Mouse (Mus musculus): ENCODE measurements around the gene Alkbh7. TPM values are rescaled to one million over a fixed set of nuclear protein-coding genes. Genes with fewer than 3 reads are reported as not detected.

Gene Alkbh7
- polyA plus RNA-seq, 1 experiment from 2014 or later: 45.7 TPM

GRCm38 (mm10) chr17:57007137-57007905 lies 10.2 kb downstream of the Alkbh7 start:
- WGBS: 86% methylated on average over 13 of the region's 13 CpGs
- H3K36me3 ChIP-seq: peaks cover 72% of the 10 kb centered on the region
- H3K27me3 ChIP-seq (replicated peaks): no peaks in the 10 kb centered on the region
- H3K27ac ChIP-seq (replicated peaks): no peak overlapping the region
- no peaks in the 10 kb centered on the region for H3K9me3 ChIP-seq
- peaks cover 17% of the 10 kb centered on the region for H3K4me1 ChIP-seq
- no peak overlapping the region for H3K9ac ChIP-seq
- ATAC-seq (ENCODE audit: extremely low read depth, insufficient number of reproducible peaks, low FRiP score, low TSS enrichment): no peak
- no peak overlapping the region for H3K4me3 ChIP-seq
- no peak overlapping the region for H3K4me2 ChIP-seq

- H3K9me3 ChIP-seq: no peaks in the 10 kb centered on the region
- no peaks in the 10 kb centered on the region for H3K27me3 ChIP-seq (replicated peaks)
- H3K36me3 ChIP-seq: peaks cover 37% of the 10 kb centered on the region
- WGBS: under 1% methylated on average over 19 of the region's 19 CpGs
- H3K4me3 ChIP-seq: peak overlapping the region; percentile 74
- peak overlapping the region; percentile 75 for H3K4me2 ChIP-seq
- H3K4me1 ChIP-seq: peaks cover 20% of the 10 kb centered on the region
- peak overlapping the region; percentile 82 for H3K9ac ChIP-seq
- peak; percentile 3; the same call in 1 of the 2 replicates for ATAC-seq (ENCODE audit: extremely low read depth, insufficient number of reproducible peaks, low FRiP score, low TSS enrichment)
- peak overlapping the region; percentile 83 for H3K27ac ChIP-seq (replicated peaks)
These were observed 13.7 kb downstream of the Alkbh7 start for GRCm38 (mm10) chr17:57010911-57011235.

- Histone ChIP-seq H3K4me2 (peak within 1 kb of the TSS; percentile 75), H3K9ac (peak within 1 kb of the TSS; percentile 83), H3K27ac (replicated peaks) (peak within 1 kb of the TSS; percentile 85), H3K4me1 (peaks cover 20% of the 10 kb centered on the region), H3K4me3 (peak within 1 kb of the TSS; percentile 74), H3K9me3 (no peaks in the 10 kb centered on the region), H3K27me3 (replicated peaks) (no peaks in the 10 kb centered on the region), H3K36me3 (peaks cover 31% of the 10 kb centered on the region)
- WGBS: under 1% methylated on average over 51 of the region's 51 CpGs
- peak; percentile 88 for ATAC-seq (ENCODE audit: extremely low read depth, insufficient number of reproducible peaks, low FRiP score, low TSS enrichment)
These were observed 14.3 kb downstream of the Alkbh7 start, which contains the start of the genes Gtf2f1 and Gm17949 for GRCm38 (mm10) chr17:57011236-57012141. TSS of gene Gtf2f1 (minus strand) at chr17:57011288. TSS of gene Gm17949 (plus strand) at chr17:57011469.

GRCm38 (mm10) chr17:57012245-57012795 lies 15.2 kb downstream of the Alkbh7 start:
- peak overlapping the region; percentile 74 for H3K4me3 ChIP-seq
- no peak for ATAC-seq (ENCODE audit: extremely low read depth, insufficient number of reproducible peaks, low FRiP score, low TSS enrichment)
- H3K4me2 ChIP-seq: peak overlapping the region; percentile 75
- peaks cover 20% of the 10 kb centered on the region for H3K4me1 ChIP-seq
- peak overlapping the region; percentile 85; the same call in 1 of the 2 replicates for H3K27ac ChIP-seq (replicated peaks)
- H3K27me3 ChIP-seq (replicated peaks): no peaks in the 10 kb centered on the region
- no peaks in the 10 kb centered on the region for H3K9me3 ChIP-seq
- WGBS: 72% methylated on average over 13 of the region's 13 CpGs
- H3K9ac ChIP-seq: peak overlapping the region; percentile 83
- peaks cover 22% of the 10 kb centered on the region for H3K36me3 ChIP-seq

- H3K4me3 ChIP-seq: no peak overlapping the region
- H3K36me3 ChIP-seq: peaks cover 55% of the 10 kb centered on the region
- H3K27ac ChIP-seq (replicated peaks): no peak overlapping the region
- no peaks in the 10 kb centered on the region for H3K27me3 ChIP-seq (replicated peaks)
- WGBS: 69% methylated on average over 2 of the region's 2 CpGs
- no peaks in the 10 kb centered on the region for H3K9me3 ChIP-seq
- ATAC-seq (ENCODE audit: extremely low read depth, insufficient number of reproducible peaks, low FRiP score, low TSS enrichment): no peak
- H3K4me1 ChIP-seq: no peaks in the 10 kb centered on the region
- no peak overlapping the region for H3K9ac ChIP-seq
- no peak overlapping the region for H3K4me2 ChIP-seq
These were observed 22.6 kb downstream of the Alkbh7 start for GRCm38 (mm10) chr17:57019693-57020092.

GRCm38 (mm10) chr17:57020960-57021359 lies 23.8 kb downstream of the Alkbh7 start:
- 82% methylated on average over 5 of the region's 5 CpGs for WGBS
- H3K4me2 ChIP-seq: no peak overlapping the region
- H3K4me1 ChIP-seq: no peaks in the 10 kb centered on the region
- H3K9ac ChIP-seq: no peak overlapping the region
- H3K36me3 ChIP-seq: peaks cover 68% of the 10 kb centered on the region
- ATAC-seq (ENCODE audit: extremely low read depth, insufficient number of reproducible peaks, low FRiP score, low TSS enrichment): no peak
- H3K27me3 ChIP-seq (replicated peaks): no peaks in the 10 kb centered on the region
- no peaks in the 10 kb centered on the region for H3K9me3 ChIP-seq
- no peak overlapping the region for H3K4me3 ChIP-seq
- no peak overlapping the region for H3K27ac ChIP-seq (replicated peaks)

GRCm38 (mm10) chr17:57027471-57027870 lies 30.3 kb downstream of the Alkbh7 start:
- H3K9ac ChIP-seq: no peak overlapping the region
- H3K27me3 ChIP-seq (replicated peaks): no peaks in the 10 kb centered on the region
- peaks cover 20% of the 10 kb centered on the region for H3K4me1 ChIP-seq
- H3K4me3 ChIP-seq: no peak overlapping the region
- no peak for ATAC-seq (ENCODE audit: extremely low read depth, insufficient number of reproducible peaks, low FRiP score, low TSS enrichment)
- 84% methylated on average over 4 of the region's 4 CpGs for WGBS
- H3K4me2 ChIP-seq: no peak overlapping the region
- no peak overlapping the region for H3K27ac ChIP-seq (replicated peaks)
- H3K9me3 ChIP-seq: no peaks in the 10 kb centered on the region
- peaks cover 66% of the 10 kb centered on the region for H3K36me3 ChIP-seq

GRCm38 (mm10) chr17:57029691-57030090 lies 32.6 kb downstream of the Alkbh7 start:
- peak overlapping the region; percentile 92 for H3K4me2 ChIP-seq
- H3K9ac ChIP-seq: peak overlapping the region; percentile 100
- H3K36me3 ChIP-seq: peaks cover 43% of the 10 kb centered on the region
- ATAC-seq (ENCODE audit: extremely low read depth, insufficient number of reproducible peaks, low FRiP score, low TSS enrichment): no peak
- peaks cover 23% of the 10 kb centered on the region for H3K4me1 ChIP-seq
- peak overlapping the region; percentile 95 for H3K4me3 ChIP-seq
- H3K27me3 ChIP-seq (replicated peaks): no peaks in the 10 kb centered on the region
- 24% methylated on average over 8 of the region's 8 CpGs for WGBS
- no peaks in the 10 kb centered on the region for H3K9me3 ChIP-seq
- H3K27ac ChIP-seq (replicated peaks): peak overlapping the region; percentile 94; the same call in 1 of the 2 replicates

GRCm38 (mm10) chr17:57030931-57031660 lies 34.0 kb downstream of the Alkbh7 start, which contains the start of gene Khsrp:
TSS of gene Khsrp (minus strand) at chr17:57031522.
- peaks cover 29% of the 10 kb centered on the region for H3K36me3 ChIP-seq
- H3K27ac ChIP-seq (replicated peaks): peak within 1 kb of the TSS; percentile 94
- H3K4me3 ChIP-seq: peak within 1 kb of the TSS; percentile 95
- H3K9ac ChIP-seq: peak within 1 kb of the TSS; percentile 100
- peak; percentile 1; the same call in 1 of the 2 replicates for ATAC-seq (ENCODE audit: extremely low read depth, insufficient number of reproducible peaks, low FRiP score, low TSS enrichment)
- H3K27me3 ChIP-seq (replicated peaks): no peaks in the 10 kb centered on the region
- under 1% methylated on average over 87 of the region's 99 CpGs for WGBS
- no peaks in the 10 kb centered on the region for H3K9me3 ChIP-seq
- peaks cover 23% of the 10 kb centered on the region for H3K4me1 ChIP-seq
- H3K4me2 ChIP-seq: peak within 1 kb of the TSS; percentile 92

- peak overlapping the region; percentile 77 for H3K9ac ChIP-seq
- H3K4me1 ChIP-seq: peaks cover 23% of the 10 kb centered on the region
- H3K9me3 ChIP-seq: no peaks in the 10 kb centered on the region
- ATAC-seq (ENCODE audit: extremely low read depth, insufficient number of reproducible peaks, low FRiP score, low TSS enrichment): peak; percentile 96
- H3K4me2 ChIP-seq: peak overlapping the region; percentile 73
- peak overlapping the region; percentile 95 for H3K4me3 ChIP-seq
- H3K27me3 ChIP-seq (replicated peaks): peaks cover 5% of the 10 kb centered on the region; the same call in 1 of the 2 replicates
- peaks cover 22% of the 10 kb centered on the region for H3K36me3 ChIP-seq
- peak overlapping the region; percentile 89 for H3K27ac ChIP-seq (replicated peaks)
- under 1% methylated on average over 38 of the region's 38 CpGs for WGBS
These were observed 34.7 kb downstream of the Alkbh7 start for GRCm38 (mm10) chr17:57031661-57032420.

Data from heart, embryonic 13.5 days (tissue).